Mouse (Mus musculus) hindbrain, embryonic 13.5 days (tissue): ENCODE measurements around the gene Fbxo28. TPM values are rescaled to one million over a fixed set of nuclear protein-coding genes. Genes with fewer than 3 reads are reported as not detected.

Source experiments
- ATAC-seq: fragments of 200-750 bp; cut with Nextera tagmentation; 2 replicates; pipeline ENCODE4 v1.8.0; 2017; ENCODE audit warnings: moderate TSS enrichment; ENCODE audit not compliant: low FRiP score
- H3K27ac ChIP-seq: fragments of 300-500 bp; sonication (generic); 2 replicates; pipeline ENCODE4 v1.5.1; 2015; ENCODE audit warnings: inconsistent platforms, mild to moderate bottlenecking, moderate library complexity
- H3K27me3 ChIP-seq: fragments of 300-500 bp; sonication (generic); 2 replicates; pipeline ENCODE4 v1.6.1; 2015; ENCODE audit warnings: mild to moderate bottlenecking, inconsistent platforms
- H3K36me3 ChIP-seq: fragments of 300-500 bp; sonication (generic); 2 replicates; pipeline ENCODE4 v1.6.1; 2015; ENCODE audit warnings: mild to moderate bottlenecking, inconsistent platforms
- H3K4me1 ChIP-seq: fragments of 300-500 bp; sonication (generic); replicated peaks from 2 replicates; pipeline ENCODE4 v1.6.1; 2015; ENCODE audit warnings: inconsistent platforms
- H3K4me2 ChIP-seq: fragments of 300-500 bp; sonication (generic); 2 replicates; pipeline ENCODE4 v1.6.1; 2015; ENCODE audit warnings: inconsistent platforms, mild to moderate bottlenecking, moderate library complexity
- H3K4me3 ChIP-seq: fragments of 300-500 bp; sonication (generic); 2 replicates; pipeline ENCODE4 v1.5.1; 2015; ENCODE audit warnings: mild to moderate bottlenecking, inconsistent platforms
- H3K9ac ChIP-seq: fragments of 300-500 bp; sonication (generic); 2 replicates; pipeline ENCODE4 v1.6.1; 2015; ENCODE audit warnings: mild to moderate bottlenecking, inconsistent platforms
- H3K9me3 ChIP-seq: fragments of 300-500 bp; sonication (generic); 2 replicates; pipeline ENCODE4 v1.6.1; 2016; ENCODE audit warnings: inconsistent platforms
- WGBS: fragments of 180-500 bp; shearing (Covaris S2); methylation state at CpG from one replicate; pipeline ENCODE4 v1.1.7; 2015; 5-methylcytosine and 5-hydroxymethylcytosine counted together
- polyA plus RNA-seq: library from polyadenylated mRNA; unstranded; fragments of >200 nt; fragmentation: Nextera tagmentation; extraction: Ambion mirVana; gene quantifications from 2 replicates; pipeline ENCODE4 v1.2.1, GENCODE M21; 2015

Fbxo28 gene
- polyA plus RNA-seq = 26.9 and 34.0 TPM in 2 replicates

GRCm38 (mm10) chr1:182340821-182341781, at the start of gene Fbxo28:
Fbxo28 (minus strand) TSS chr1:182341629.
- Histone ChIP-seq H3K4me1 (peaks cover 35% of the 10 kb centered on the region), H3K36me3 (peaks cover 6% of the 10 kb centered on the region; the same call in 1 of the 2 replicates), H3K27ac (peak within 1 kb of the TSS; percentile 96), H3K9me3 (no peaks in the 10 kb centered on the region), H3K4me2 (peak within 1 kb of the TSS; percentile 81), H3K4me3 (peak within 1 kb of the TSS; percentile 99), H3K27me3 (0 out of 2 replicates have a peak, but pooled peaks cover 2% of the 10 kb centered on the region), H3K9ac (peak within 1 kb of the TSS; percentile 99)
- ATAC-seq = peak; percentile 96
- WGBS = under 1% methylated on average over 89 of the region's 93 CpGs

- Histone ChIP-seq H3K9me3 (no peaks in the 10 kb centered on the region), H3K4me3 (no peak overlapping the region), H3K27me3 (no peaks in the 10 kb centered on the region), H3K36me3 (no peaks in the 10 kb centered on the region), H3K4me1 (no peaks in the 10 kb centered on the region), H3K9ac (no peak overlapping the region), H3K27ac (no peak overlapping the region), H3K4me2 (no peak overlapping the region)
- 58% methylated on average over 4 of the region's 4 CpGs for WGBS
- ATAC-seq = no peak
Measured at GRCm38 (mm10) chr1:182388729-182389128, 47.3 kb upstream of the Fbxo28 start.

- WGBS = 94% methylated on average over 8 of the region's 8 CpGs
- Histone ChIP-seq H3K4me2 (no peak overlapping the region), H3K27ac (no peak overlapping the region), H3K4me3 (no peak overlapping the region), H3K27me3 (no peaks in the 10 kb centered on the region), H3K4me1 (no peaks in the 10 kb centered on the region), H3K36me3 (no peaks in the 10 kb centered on the region), H3K9me3 (no peaks in the 10 kb centered on the region), H3K9ac (no peak overlapping the region)
- ATAC-seq = no peak
Measured at GRCm38 (mm10) chr1:182386449-182386848, 45.0 kb upstream of the Fbxo28 start.

GRCm38 (mm10) chr1:182383096-182383495, 41.7 kb upstream of the Fbxo28 start:
- Histone ChIP-seq H3K4me3 (no peak overlapping the region), H3K9ac (no peak overlapping the region), H3K27ac (no peak overlapping the region), H3K27me3 (no peaks in the 10 kb centered on the region), H3K4me1 (no peaks in the 10 kb centered on the region), H3K9me3 (no peaks in the 10 kb centered on the region), H3K4me2 (no peak overlapping the region), H3K36me3 (no peaks in the 10 kb centered on the region)
- WGBS = 53% methylated on average over 9 of the region's 9 CpGs
- ATAC-seq = no peak

- Histone ChIP-seq H3K27ac (no peak overlapping the region), H3K9me3 (no peaks in the 10 kb centered on the region), H3K27me3 (no peaks in the 10 kb centered on the region), H3K4me3 (no peak overlapping the region), H3K4me1 (peaks cover 4% of the 10 kb centered on the region; the same call in 1 of the 2 replicates), H3K4me2 (no peak overlapping the region), H3K36me3 (no peaks in the 10 kb centered on the region), H3K9ac (no peak overlapping the region)
- ATAC-seq = no peak
- WGBS = 77% methylated on average over 3 of the region's 3 CpGs
Measured at GRCm38 (mm10) chr1:182381327-182381726, 39.9 kb upstream of the Fbxo28 start.

GRCm38 (mm10) chr1:182380683-182381082, 39.3 kb upstream of the Fbxo28 start:
- Histone ChIP-seq H3K9ac (no peak overlapping the region), H3K4me3 (no peak overlapping the region), H3K27me3 (no peaks in the 10 kb centered on the region), H3K36me3 (no peaks in the 10 kb centered on the region), H3K4me2 (no peak overlapping the region), H3K4me1 (peaks cover 10% of the 10 kb centered on the region; the same call in 1 of the 2 replicates), H3K9me3 (no peaks in the 10 kb centered on the region), H3K27ac (no peak overlapping the region)
- no peak for ATAC-seq
- 90% methylated on average over 7 of the region's 7 CpGs for WGBS

GRCm38 (mm10) chr1:182378876-182379275, 37.4 kb upstream of the Fbxo28 start:
- no peak overlapping the region for H3K27ac ChIP-seq
- H3K4me3 ChIP-seq = no peak overlapping the region
- no peaks in the 10 kb centered on the region for H3K9me3 ChIP-seq
- H3K4me2 ChIP-seq = no peak overlapping the region
- H3K9ac ChIP-seq = no peak overlapping the region
- whole genome bisulfite sequencing = 85% methylated on average over 7 of the region's 7 CpGs
- no peak for ATAC-seq
- H3K4me1 ChIP-seq = peaks cover 17% of the 10 kb centered on the region; the same call in 1 of the 2 replicates
- H3K27me3 ChIP-seq = no peaks in the 10 kb centered on the region
- no peaks in the 10 kb centered on the region for H3K36me3 ChIP-seq

GRCm38 (mm10) chr1:182378205-182378835, 36.9 kb upstream of the Fbxo28 start:
- Histone ChIP-seq H3K4me2 (no peak overlapping the region), H3K27me3 (no peaks in the 10 kb centered on the region), H3K27ac (no peak overlapping the region), H3K9ac (no peak overlapping the region), H3K4me1 (peaks cover 17% of the 10 kb centered on the region; the same call in 1 of the 2 replicates), H3K4me3 (no peak overlapping the region), H3K36me3 (no peaks in the 10 kb centered on the region), H3K9me3 (no peaks in the 10 kb centered on the region)
- ATAC-seq = no peak
- 87% methylated on average over 11 of the region's 11 CpGs for WGBS

- Histone ChIP-seq H3K9me3 (no peaks in the 10 kb centered on the region), H3K9ac (no peak overlapping the region), H3K4me3 (no peak overlapping the region), H3K4me1 (peaks cover 17% of the 10 kb centered on the region; the same call in 1 of the 2 replicates), H3K27me3 (no peaks in the 10 kb centered on the region), H3K4me2 (no peak overlapping the region), H3K36me3 (no peaks in the 10 kb centered on the region), H3K27ac (no peak overlapping the region; the same call in 1 of the 2 replicates)
- no peak for ATAC-seq
- 83% methylated on average over 6 of the region's 6 CpGs for WGBS
Measured at GRCm38 (mm10) chr1:182377519-182377918, 36.1 kb upstream of the Fbxo28 start.

GRCm38 (mm10) chr1:182376826-182377225, 35.4 kb upstream of the Fbxo28 start:
- Histone ChIP-seq H3K4me3 (no peak overlapping the region), H3K4me2 (no peak overlapping the region), H3K27ac (peak overlapping the region; percentile 40; the same call in 1 of the 2 replicates), H3K9ac (no peak overlapping the region), H3K9me3 (no peaks in the 10 kb centered on the region), H3K36me3 (no peaks in the 10 kb centered on the region), H3K27me3 (no peaks in the 10 kb centered on the region), H3K4me1 (peaks cover 17% of the 10 kb centered on the region; the same call in 1 of the 2 replicates)
- no peak for ATAC-seq
- WGBS = 73% methylated on average over 7 of the region's 7 CpGs

- 19% methylated on average over 8 of the region's 8 CpGs for WGBS
- Histone ChIP-seq H3K27ac (peak overlapping the region; percentile 15; the same call in 1 of the 2 replicates), H3K9ac (no peak overlapping the region), H3K9me3 (no peaks in the 10 kb centered on the region), H3K4me1 (peaks cover 17% of the 10 kb centered on the region; the same call in 1 of the 2 replicates), H3K27me3 (no peaks in the 10 kb centered on the region), H3K4me3 (no peak overlapping the region), H3K36me3 (no peaks in the 10 kb centered on the region), H3K4me2 (no peak overlapping the region)
- peak; percentile 74 for ATAC-seq
Measured at GRCm38 (mm10) chr1:182376221-182376620, 34.8 kb upstream of the Fbxo28 start.

GRCm38 (mm10) chr1:182371891-182372290, 30.5 kb upstream of the Fbxo28 start:
- 84% methylated on average over 8 of the region's 8 CpGs for WGBS
- H3K9ac ChIP-seq = no peak overlapping the region

More at GRCm38 (mm10) chr1:182371891-182372290, 30.5 kb upstream of the Fbxo28 start:
- no peak for ATAC-seq
- Histone ChIP-seq H3K9me3 (no peaks in the 10 kb centered on the region), H3K4me3 (no peak overlapping the region), H3K27ac (no peak overlapping the region), H3K4me1 (peaks cover 16% of the 10 kb centered on the region; the same call in 1 of the 2 replicates), H3K4me2 (no peak overlapping the region), H3K36me3 (no peaks in the 10 kb centered on the region), H3K27me3 (no peaks in the 10 kb centered on the region)
